Mouse (Mus musculus): ENCODE measurements around the gene Bach1.

DNA sequence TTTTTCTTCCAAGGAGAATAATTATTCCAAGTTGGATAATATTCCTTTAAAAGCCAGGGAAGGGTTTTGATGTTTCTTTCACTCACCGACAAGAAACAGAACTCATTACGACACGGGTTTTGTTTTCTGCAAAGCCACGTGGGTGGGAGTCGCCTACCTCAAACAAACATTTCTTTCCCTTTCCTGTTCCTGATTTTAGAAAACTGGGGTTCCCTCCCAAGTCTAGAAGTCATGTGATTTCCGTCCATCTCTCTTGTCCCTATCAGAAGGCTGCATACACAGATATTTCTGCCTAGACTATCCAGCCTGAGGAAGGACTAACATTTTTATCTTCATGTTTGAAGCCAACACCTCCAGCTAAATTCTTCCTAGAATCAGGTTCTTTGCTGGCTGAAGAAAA is 34.9 kb upstream of the Bach1 start:
- TF ChIP-seq CTCF (IDR thresholded peaks at IDR 0.05; ENCODE audit: borderline replicate concordance, insufficient read depth, low read length) (no peak), POLR2A (IDR thresholded peaks at IDR 0.05; ENCODE audit: low read depth, low read length) (no peak)
